Mouse (Mus musculus): Measurements from ENCODE around the gene Bcr.

Gene Bcr

GRCm38 (mm10) chr10:75135518-75136162 is 75.2 kb downstream of the Bcr start:
- no peak for DNase-seq

GRCm38 (mm10) chr10:75137148-75137547 is 76.8 kb downstream of the Bcr start:
- DNase-seq, result peak; percentile 57

GRCm38 (mm10) chr10:75145221-75145620 is 84.8 kb downstream of the Bcr start:
- no peak for DNase-seq

GRCm38 (mm10) chr10:75146001-75146400 is 85.6 kb downstream of the Bcr start:
- DNase-seq, result no peak

GRCm38 (mm10) chr10:75146619-75147018 is 86.2 kb downstream of the Bcr start:
- no peak for DNase-seq

GRCm38 (mm10) chr10:75148295-75148694 is 87.9 kb downstream of the Bcr start:
- DNase-seq, result no peak

- DNase-seq, result no peak
Measured at GRCm38 (mm10) chr10:75150361-75150760, 90.0 kb downstream of the Bcr start.

- peak; percentile 73 for DNase-seq
Measured at GRCm38 (mm10) chr10:75151311-75151710, 90.9 kb downstream of the Bcr start.

- no peak for DNase-seq
Measured at GRCm38 (mm10) chr10:75156835-75157234, 96.4 kb downstream of the Bcr start.

- no peak for DNase-seq
Measured at GRCm38 (mm10) chr10:75157713-75158112, 97.3 kb downstream of the Bcr start.

GRCm38 (mm10) chr10:75158356-75158755 is 98.0 kb downstream of the Bcr start:
- DNase-seq, result no peak

GRCm38 (mm10) chr10:75160171-75160900 is 99.9 kb downstream of the Bcr start:
- no peak for DNase-seq

GRCm38 (mm10) chr10:75165825-75166481 is 105.6 kb downstream of the Bcr start:
- DNase-seq, result no peak

- no peak for DNase-seq
Measured at GRCm38 (mm10) chr10:75166601-75167000, 106.2 kb downstream of the Bcr start.

GRCm38 (mm10) chr10:75170207-75170850 is 109.9 kb downstream of the Bcr start:
- DNase-seq, result no peak

GRCm38 (mm10) chr10:75173056-75173455 is 112.7 kb downstream of the Bcr start:
- no peak for DNase-seq

- no peak for DNase-seq
Measured at GRCm38 (mm10) chr10:75173712-75174111, 113.3 kb downstream of the Bcr start.

GRCm38 (mm10) chr10:75176494-75176893 is 116.1 kb downstream of the Bcr start:
- DNase-seq, result no peak

GRCm38 (mm10) chr10:75178911-75179310 is 118.5 kb downstream of the Bcr start:
- DNase-seq, result no peak

- DNase-seq, result peak; percentile 69
Measured at GRCm38 (mm10) chr10:75182151-75182774, 121.9 kb downstream of the Bcr start.

GRCm38 (mm10) chr10:75184826-75185225 is 124.4 kb downstream of the Bcr start:
- DNase-seq, result no peak

- no peak for DNase-seq
Measured at GRCm38 (mm10) chr10:75186551-75186950, 126.2 kb downstream of the Bcr start.

All from cerebellum, adult 11-12 months (tissue).